Mouse (Mus musculus): ENCODE results near the gene Pcolce2. TPM values are rescaled to one million over a fixed set of nuclear protein-coding genes. Genes with fewer than 3 reads are reported as not detected.

Pcolce2 gene
- total RNA-seq, 1 experiment from 2014 or later, result not detected

DNA sequence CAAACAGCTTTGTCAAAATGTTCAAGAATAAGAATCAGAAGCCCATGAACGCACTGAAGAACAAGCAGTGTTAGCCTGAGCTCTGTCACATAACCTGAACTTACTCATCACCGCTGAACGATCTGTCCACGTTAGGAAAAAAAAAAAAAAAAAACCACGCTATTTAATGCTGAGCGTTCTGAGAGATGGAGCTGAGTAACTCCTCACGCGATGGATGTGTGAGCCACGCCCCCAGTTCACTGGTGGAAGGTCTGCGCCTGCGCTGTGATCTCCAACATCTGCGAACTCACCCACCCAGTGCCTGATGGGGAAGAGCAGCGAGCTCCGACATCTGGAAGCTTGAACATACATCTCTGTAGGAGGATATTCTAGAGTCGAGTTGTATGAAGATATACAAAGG, 57.6 kb downstream of the Pcolce2 start:
- no peak for ATAC-seq (ENCODE audit: extremely low read depth, insufficient number of reproducible peaks, low FRiP score, poor library complexity, severe bottlenecking)

DNA sequence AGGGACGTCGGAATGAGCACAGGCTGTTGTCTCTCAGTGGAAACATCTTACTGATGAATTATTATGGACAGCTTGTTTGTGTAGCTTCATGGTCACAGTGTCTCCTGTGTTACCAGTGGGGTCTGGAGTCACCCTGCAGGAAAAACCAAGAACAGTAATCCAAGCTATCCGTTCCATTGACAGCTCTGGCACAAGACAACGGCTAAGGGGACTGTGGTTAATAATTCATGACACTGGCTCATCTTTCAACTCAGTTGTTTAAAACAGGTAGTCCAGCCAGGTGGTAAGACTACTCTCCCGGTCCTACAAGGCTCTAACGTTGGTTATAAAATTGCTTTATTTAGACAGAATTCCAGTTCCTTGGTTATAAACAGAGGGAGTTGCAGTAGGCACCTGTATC, 59.2 kb downstream of the Pcolce2 start:
- ATAC-seq (ENCODE audit: extremely low read depth, insufficient number of reproducible peaks, low FRiP score, poor library complexity, severe bottlenecking), result no peak

DNA sequence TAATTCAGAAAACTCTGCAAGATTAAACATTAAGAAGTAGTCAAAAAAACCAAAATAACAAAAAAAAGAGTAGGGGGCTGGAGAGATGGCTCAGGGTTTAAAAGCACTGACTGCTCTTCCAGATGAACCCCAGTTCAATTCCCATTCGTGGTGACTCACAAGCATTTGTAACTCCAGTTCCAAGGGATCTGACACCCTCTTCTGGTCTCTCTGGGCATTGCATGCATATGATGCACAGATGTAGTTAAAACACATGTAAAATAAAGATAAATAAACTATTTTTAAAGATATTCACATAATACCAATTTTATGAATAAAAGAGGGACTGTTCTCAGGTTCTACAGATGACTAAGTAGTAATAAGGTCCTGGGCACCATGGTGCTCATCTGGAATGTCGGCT, 60.4 kb downstream of the Pcolce2 start:
- no peak for ATAC-seq (ENCODE audit: extremely low read depth, insufficient number of reproducible peaks, low FRiP score, poor library complexity, severe bottlenecking)

DNA sequence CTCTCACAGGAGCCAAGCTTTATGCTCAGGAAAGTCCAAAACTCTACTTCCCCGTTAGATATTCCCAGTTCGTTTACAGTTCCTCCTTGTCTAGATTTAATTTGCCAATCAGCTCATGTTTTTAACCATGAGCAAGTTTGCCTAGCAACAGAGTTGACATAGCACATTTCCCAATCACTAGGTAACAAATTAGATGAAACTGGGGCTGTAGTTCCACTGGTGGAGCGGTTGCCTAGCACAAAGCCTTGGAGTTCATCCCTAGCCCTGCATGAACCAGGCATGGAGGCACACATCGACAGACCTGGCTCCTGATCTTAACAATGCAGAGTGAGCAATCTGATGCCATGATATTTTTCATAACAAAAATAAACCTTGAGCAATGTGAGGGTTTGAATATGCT, 61.9 kb downstream of the Pcolce2 start:
- no peak for ATAC-seq (ENCODE audit: extremely low read depth, insufficient number of reproducible peaks, low FRiP score, poor library complexity, severe bottlenecking)

DNA sequence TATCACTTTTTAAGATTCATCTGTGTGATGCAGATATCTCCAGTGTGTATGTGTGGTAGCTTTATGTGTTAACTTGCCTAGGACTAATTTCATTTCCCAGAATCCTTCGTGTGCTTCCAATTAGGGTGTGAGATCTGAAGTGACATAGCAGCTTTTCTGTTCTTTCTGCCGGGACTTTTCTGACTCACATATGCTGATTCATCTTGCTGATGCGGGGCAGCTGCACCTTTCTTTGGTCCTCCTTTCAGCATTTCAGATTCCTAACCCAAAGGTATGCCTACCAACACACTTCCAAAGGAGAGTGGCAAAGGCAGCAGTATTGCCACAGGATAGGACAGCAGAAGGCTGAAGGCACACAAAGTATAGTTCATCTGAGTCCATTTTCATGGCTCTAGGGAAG, 66.7 kb downstream of the Pcolce2 start:
- ATAC-seq (ENCODE audit: extremely low read depth, insufficient number of reproducible peaks, low FRiP score, poor library complexity, severe bottlenecking), result no peak

DNA sequence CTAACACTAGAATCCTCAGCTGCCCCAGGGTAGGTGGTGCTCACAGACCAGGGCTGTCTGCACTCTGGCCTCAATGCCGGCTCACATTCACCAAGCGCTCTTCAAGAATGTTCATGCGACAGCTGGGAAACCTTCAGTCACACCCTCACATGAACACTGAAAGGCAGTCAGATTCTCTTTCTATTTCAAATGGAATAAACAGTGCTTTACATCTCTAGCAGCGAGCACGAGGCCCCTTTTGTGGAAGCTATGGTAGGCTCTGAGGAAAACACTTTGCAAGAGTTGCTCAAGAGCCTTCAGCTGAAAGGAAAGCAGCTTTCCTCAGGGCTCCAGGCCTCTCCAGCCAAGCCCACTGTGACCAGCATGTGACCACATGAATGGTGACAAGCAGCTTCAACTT, 68.0 kb downstream of the Pcolce2 start:
- no peak for ATAC-seq (ENCODE audit: extremely low read depth, insufficient number of reproducible peaks, low FRiP score, poor library complexity, severe bottlenecking)

DNA sequence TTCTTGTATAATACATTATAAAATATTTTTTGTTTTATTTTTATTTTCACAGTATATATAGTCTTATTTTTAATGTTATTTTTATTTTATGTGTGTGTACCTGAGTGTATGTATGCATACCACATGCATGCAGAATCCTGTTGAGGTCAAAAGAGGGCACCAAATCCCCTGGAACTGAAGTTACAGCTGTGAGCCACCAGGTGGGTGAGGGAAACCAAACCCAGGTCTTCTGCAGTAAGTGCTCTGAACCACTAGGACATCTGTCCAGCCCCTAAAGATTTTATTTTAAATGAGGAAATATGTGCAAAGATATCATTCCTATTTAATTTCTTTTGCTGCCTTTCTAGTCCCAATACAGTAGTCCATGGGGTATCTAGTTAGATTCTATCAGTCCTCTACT, 71.5 kb downstream of the Pcolce2 start:
- no peak for ATAC-seq (ENCODE audit: extremely low read depth, insufficient number of reproducible peaks, low FRiP score, poor library complexity, severe bottlenecking)

DNA sequence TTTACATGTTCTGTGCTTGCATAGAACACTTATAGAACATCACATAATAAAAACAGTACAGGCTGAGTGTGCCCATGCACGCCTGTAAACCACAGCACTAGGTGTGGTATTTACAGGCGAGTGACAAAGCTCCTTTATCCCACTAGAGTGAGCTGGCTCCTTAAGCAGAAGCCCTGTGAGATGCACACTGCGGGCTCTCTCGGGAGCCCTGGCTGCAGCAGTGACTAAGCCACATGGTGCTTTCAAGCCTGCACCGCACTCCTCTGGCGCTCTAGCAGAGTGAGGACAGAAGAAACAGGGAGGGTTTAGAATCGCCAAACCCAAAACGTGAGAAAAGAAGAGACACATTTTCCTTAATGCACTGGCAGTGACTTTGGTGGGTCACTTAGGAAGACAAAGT, 75.2 kb downstream of the Pcolce2 start:
- ATAC-seq (ENCODE audit: extremely low read depth, insufficient number of reproducible peaks, low FRiP score, poor library complexity, severe bottlenecking), result no peak

DNA sequence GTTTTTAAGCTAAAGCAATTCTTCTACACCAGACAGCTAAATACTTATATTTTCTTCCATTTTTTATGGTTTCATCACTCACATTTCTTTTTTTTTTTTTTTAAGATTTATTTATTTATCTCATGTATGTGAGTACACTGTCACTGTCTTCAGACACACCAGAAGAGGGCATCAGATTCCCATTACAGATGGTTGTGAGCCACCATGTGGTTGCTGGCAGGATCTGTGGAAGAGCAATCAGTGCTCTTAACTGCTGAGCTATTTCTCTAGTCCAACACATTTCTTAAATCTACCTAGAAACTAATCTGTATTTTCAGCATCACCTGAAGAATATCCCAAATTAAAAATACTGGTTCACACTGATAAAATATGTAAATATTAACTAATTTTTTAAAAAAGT, 98.8 kb downstream of the Pcolce2 start:
- ATAC-seq (ENCODE audit: extremely low read depth, insufficient number of reproducible peaks, low FRiP score, poor library complexity, severe bottlenecking), result no peak

DNA sequence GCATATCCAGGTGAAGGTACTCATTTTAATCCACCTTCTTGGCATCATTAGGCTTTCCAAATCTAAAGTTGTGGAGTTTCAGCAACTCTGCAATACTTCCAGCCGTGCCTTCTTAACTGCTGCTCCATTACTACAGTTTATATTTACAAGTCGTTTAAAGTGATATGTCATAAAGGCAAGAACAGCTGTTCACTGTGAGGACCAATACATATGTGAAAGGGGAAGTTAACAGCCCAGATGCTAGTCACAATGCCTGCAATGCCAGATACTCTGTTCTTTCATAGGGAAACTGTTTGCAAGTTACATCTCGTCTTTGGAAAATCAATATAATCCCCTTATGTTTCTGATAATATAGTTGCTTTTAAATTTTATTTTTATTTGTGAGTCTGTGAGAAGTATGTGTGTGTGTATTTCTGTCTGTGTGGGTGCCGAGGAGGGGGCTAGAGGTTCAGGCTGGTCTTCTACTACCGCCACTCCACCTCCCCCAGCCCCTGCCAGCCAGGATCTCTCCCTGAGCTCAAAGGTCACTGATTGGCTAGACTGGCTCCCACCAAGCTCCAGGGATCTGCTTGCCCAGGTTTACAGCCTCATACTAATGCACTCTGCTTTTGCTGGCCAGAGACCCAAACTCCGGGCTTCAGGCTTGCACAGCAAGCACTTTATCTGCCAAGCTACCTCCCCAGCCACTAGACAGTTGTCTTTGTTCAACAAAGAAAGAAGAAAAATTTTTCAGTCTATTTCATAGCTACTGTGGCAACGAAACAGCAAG, 107.6 kb downstream of the Pcolce2 start:
- ATAC-seq (ENCODE audit: extremely low read depth, insufficient number of reproducible peaks, low FRiP score, poor library complexity, severe bottlenecking), result no peak

DNA sequence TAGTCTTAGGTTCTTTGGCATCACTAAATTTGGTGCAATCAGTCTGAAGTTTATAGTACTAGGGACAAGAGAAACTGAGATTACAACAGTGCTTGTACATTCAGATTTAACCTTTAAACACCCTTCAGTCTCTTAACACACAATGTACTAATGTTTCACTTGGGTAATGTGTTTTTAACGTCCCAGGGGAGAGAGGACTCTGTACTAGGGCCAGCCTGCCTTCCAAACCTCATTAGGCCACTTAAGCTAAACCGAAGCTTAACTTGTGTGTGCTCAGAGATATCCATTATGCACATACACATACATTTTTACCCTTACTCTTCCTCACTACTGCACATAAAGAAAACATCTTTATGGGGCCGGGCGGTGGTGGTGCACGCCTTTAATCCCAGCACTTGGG, 109.9 kb downstream of the Pcolce2 start:
- ATAC-seq (ENCODE audit: extremely low read depth, insufficient number of reproducible peaks, low FRiP score, poor library complexity, severe bottlenecking), result no peak

Other genes starting within 250 kb of the Pcolce2 start
- gene Chst2, start 230.9 kb upstream of the Pcolce2 start, total RNA-seq (2017), result under 0.01 TPM in 1 of 2 replicates, not detected in the other
- gene U2surp, start 125.6 kb upstream of the Pcolce2 start, total RNA-seq (2017), result 96.3 and 101 TPM in 2 replicates
- gene Paqr9, start 77.9 kb upstream of the Pcolce2 start, total RNA-seq (2017), result 1.3 and 1.5 TPM in 2 replicates
- 0.58 and 0.74 TPM in 2 replicates for gene Trpc1, start 112.8 kb downstream of the Pcolce2 start, total RNA-seq (2017)
- 1.9 and 2.3 TPM in 2 replicates for gene Pls1, start 207.7 kb downstream of the Pcolce2 start, total RNA-seq (2017)
- gene Atr, start 220.0 kb downstream of the Pcolce2 start, total RNA-seq (2017), result 44.7 and 45.7 TPM in 2 replicates